Mouse (Mus musculus) thymus, adult 2 months (tissue): ENCODE results near the gene Nampt.

Experiments
- CTCF ChIP-seq: fragments of 200-500 bp; IDR thresholded peaks from 2 replicates; pipeline ENCODE4 v1.5.1; 2012; ENCODE audit warnings: mild to moderate bottlenecking, control low read depth, low read length, moderate library complexity, borderline replicate concordance; ENCODE audit not compliant: control insufficient read depth, poor library complexity, insufficient read depth; ENCODE audit errors: extremely low read depth
- POLR2A ChIP-seq: fragments of 200-500 bp; IDR thresholded peaks from 2 replicates; pipeline ENCODE4 v1.6.1; 2012; ENCODE audit warnings: mild to moderate bottlenecking, low read length, control low read depth, moderate library complexity; ENCODE audit not compliant: control insufficient read depth, poor library complexity, insufficient read depth; ENCODE audit errors: extremely low read depth

DNA sequence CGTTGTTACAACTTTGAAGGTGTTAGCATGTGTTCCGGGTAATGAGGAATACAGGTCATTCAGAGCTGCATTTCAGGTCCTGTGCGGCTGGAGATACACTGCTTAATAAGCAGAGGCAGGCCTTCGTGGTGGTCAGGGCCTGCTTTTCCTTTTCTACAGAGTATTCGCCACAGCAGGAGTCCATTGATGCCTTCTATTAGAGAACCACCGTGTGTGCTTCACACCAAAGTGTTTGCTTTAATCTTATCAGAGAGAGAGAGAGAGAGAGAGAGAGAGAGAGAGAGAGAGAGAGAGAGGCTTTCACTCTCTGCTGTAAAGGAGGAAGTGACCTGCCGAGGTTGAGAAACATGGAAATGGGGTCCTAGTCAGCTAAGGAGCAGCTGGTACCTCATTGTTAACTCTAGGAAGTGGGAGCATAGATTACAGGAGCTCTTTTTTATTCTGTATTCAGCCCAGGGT, 22.1 kb downstream of the Nampt start:
- TF ChIP-seq CTCF (no peak), POLR2A (no peak)
